Mouse (Mus musculus) liver, adult 2 months (tissue): ENCODE measurements around the gene Nfatc4. TPM values are rescaled to one million over a fixed set of nuclear protein-coding genes. Genes with fewer than 3 reads are reported as not detected.

Source experiments
- DNase-seq: peaks from one replicate; pipeline ENCODE4 v3.0.0-alpha.2; 2011; ENCODE audit warnings: low read depth, low spot score; ENCODE audit errors: extremely low read depth
- H3K27ac ChIP-seq: fragments of 200-500 bp; replicated peaks from 2 replicates; pipeline ENCODE4 v1.5.1; 2012; ENCODE audit warnings: low read depth, mild to moderate bottlenecking, control low read depth, inconsistent platforms, low read length; ENCODE audit not compliant: insufficient read depth
- H3K27me3 ChIP-seq: fragments of 200-500 bp; 2 replicates; pipeline ENCODE4 v1.6.1; 2012; ENCODE audit warnings: mild to moderate bottlenecking, moderate library complexity, low read length, inconsistent platforms; ENCODE audit not compliant: control insufficient read depth, insufficient read depth
- H3K36me3 ChIP-seq: fragments of 200-500 bp; 2 replicates; pipeline ENCODE4 v1.6.1; 2012; ENCODE audit warnings: low read length, inconsistent platforms; ENCODE audit not compliant: control insufficient read depth, insufficient read depth
- H3K4me1 ChIP-seq: fragments of 200-500 bp; 2 replicates; pipeline ENCODE4 v1.6.1; 2011; ENCODE audit warnings: low read length; ENCODE audit not compliant: control insufficient read depth, insufficient read depth
- H3K4me3 ChIP-seq: fragments of 200-500 bp; 2 replicates; pipeline ENCODE4 v1.5.1; 2011; ENCODE audit warnings: low read depth, mild to moderate bottlenecking, control low read depth, low read length, moderate library complexity; ENCODE audit not compliant: insufficient read depth
- H3K79me2 ChIP-seq: fragments of 200-500 bp; 2 replicates; pipeline ENCODE4 v1.6.1; 2012; ENCODE audit warnings: inconsistent platforms, mild to moderate bottlenecking, low read length, moderate library complexity; ENCODE audit not compliant: control insufficient read depth, insufficient read depth
- H3K9ac ChIP-seq: fragments of 200-500 bp; 2 replicates; pipeline ENCODE4 v1.6.1; 2012; ENCODE audit warnings: low read depth, mild to moderate bottlenecking, control low read depth, inconsistent platforms, low read length
- CTCF ChIP-seq: fragments of 200-500 bp; IDR thresholded peaks from 2 replicates; pipeline ENCODE4 v1.5.1; 2011; ENCODE audit warnings: low read depth, low read length, control low read depth
- POLR2A ChIP-seq: fragments of 200-500 bp; IDR thresholded peaks from 2 replicates; pipeline ENCODE4 v1.6.1; 2011; ENCODE audit warnings: low read length, control low read depth; ENCODE audit not compliant: insufficient read depth; ENCODE audit errors: extremely low read depth
- WGBS: fragments of 180-500 bp; shearing (Covaris S2); methylation state at CpG from one replicate; pipeline ENCODE4 v1.1.7; 2018; 5-methylcytosine and 5-hydroxymethylcytosine counted together
- polyA plus RNA-seq: library from polyadenylated mRNA; depleted of rRNA; stranded (reverse); fragments of >200 nt; gene quantifications from 2 replicates; pipeline ENCODE4 v1.2.3, GENCODE M21; 2012; rRNA removed
- total RNA-seq: library from RNA; depleted of rRNA; stranded (reverse); fragments of >200 nt; gene quantifications from 2 replicates; pipeline ENCODE4 v1.2.3, GENCODE M21; 2014; rRNA removed

Nfatc4 gene
- total RNA-seq, result 0.18 and 0.60 TPM in 2 replicates
- polyA plus RNA-seq, result 0.30 and 0.43 TPM in 2 replicates

GRCm38 (mm10) chr14:55822991-55823762, at the start of gene Nfatc4:
TSS of gene Nfatc4 (plus strand) at chr14:55823144.
- Histone ChIP-seq H3K27me3 (peaks cover 4% of the 10 kb centered on the region; the same call in 1 of the 2 replicates), H3K4me1 (no peaks in the 10 kb centered on the region), H3K4me3 (peak within 1 kb of the TSS; percentile 43), H3K27ac (no peak within 1 kb of the TSS), H3K36me3 (no peaks in the 10 kb centered on the region), H3K9ac (peak within 1 kb of the TSS; percentile 45; the same call in 1 of the 2 replicates), H3K79me2 (no peaks in the 10 kb centered on the region)
- TF ChIP-seq POLR2A (no peak), CTCF (no peak)
- DNase-seq, result no peak
- WGBS, result 3% methylated on average over 43 of the region's 46 CpGs

GRCm38 (mm10) chr14:55776711-55777110, 46.2 kb upstream of the Nfatc4 start:
- TF ChIP-seq CTCF (no peak), POLR2A (no peak)
- H3K4me3 ChIP-seq, result no peak overlapping the region
- DNase-seq, result no peak
- no peak overlapping the region for H3K9ac ChIP-seq
- WGBS, result 64% methylated on average over 7 of the region's 7 CpGs
- no peaks in the 10 kb centered on the region for H3K36me3 ChIP-seq
- H3K27ac ChIP-seq, result no peak overlapping the region
- H3K79me2 ChIP-seq, result no peaks in the 10 kb centered on the region
- H3K4me1 ChIP-seq, result peaks cover 3% of the 10 kb centered on the region; the same call in 1 of the 2 replicates
- H3K27me3 ChIP-seq, result no peaks in the 10 kb centered on the region; the same call in 1 of the 2 replicates

- Histone ChIP-seq H3K9ac (no peak overlapping the region), H3K36me3 (no peaks in the 10 kb centered on the region), H3K27ac (no peak overlapping the region), H3K4me3 (no peak overlapping the region), H3K4me1 (peaks cover 3% of the 10 kb centered on the region; the same call in 1 of the 2 replicates), H3K27me3 (no peaks in the 10 kb centered on the region; the same call in 1 of the 2 replicates), H3K79me2 (no peaks in the 10 kb centered on the region)
- WGBS, result 52% methylated on average over 3 of the region's 3 CpGs
- no peak for TF ChIP-seq POLR2A
- TF ChIP-seq CTCF, result no peak
- DNase-seq, result no peak
These were observed 45.8 kb upstream of the Nfatc4 start for GRCm38 (mm10) chr14:55777176-55777575.

GRCm38 (mm10) chr14:55777806-55778205, 45.1 kb upstream of the Nfatc4 start:
- peak; percentile 6 for DNase-seq
- Histone ChIP-seq H3K79me2 (no peaks in the 10 kb centered on the region), H3K27me3 (no peaks in the 10 kb centered on the region; the same call in 1 of the 2 replicates), H3K27ac (no peak overlapping the region), H3K4me1 (peaks cover 3% of the 10 kb centered on the region; the same call in 1 of the 2 replicates), H3K9ac (no peak overlapping the region), H3K4me3 (no peak overlapping the region), H3K36me3 (no peaks in the 10 kb centered on the region)
- TF ChIP-seq CTCF (no peak), POLR2A (no peak)
- 88% methylated on average over 11 of the region's 11 CpGs for WGBS

GRCm38 (mm10) chr14:55778686-55779085, 44.3 kb upstream of the Nfatc4 start:
- TF ChIP-seq POLR2A (no peak), CTCF (no peak)
- WGBS, result 90% methylated on average over 15 of the region's 15 CpGs
- H3K27me3 ChIP-seq, result no peaks in the 10 kb centered on the region; the same call in 1 of the 2 replicates
- no peaks in the 10 kb centered on the region for H3K79me2 ChIP-seq
- H3K36me3 ChIP-seq, result no peaks in the 10 kb centered on the region
- no peak overlapping the region for H3K9ac ChIP-seq
- H3K27ac ChIP-seq, result no peak overlapping the region
- no peak for DNase-seq
- H3K4me1 ChIP-seq, result peaks cover 3% of the 10 kb centered on the region; the same call in 1 of the 2 replicates
- no peak overlapping the region for H3K4me3 ChIP-seq

- 59% methylated on average over 16 of the region's 16 CpGs for WGBS
- no peak overlapping the region for H3K27ac ChIP-seq
- peaks cover 3% of the 10 kb centered on the region; the same call in 1 of the 2 replicates for H3K4me1 ChIP-seq
- no peak overlapping the region for H3K4me3 ChIP-seq
- TF ChIP-seq POLR2A (no peak), CTCF (no peak)
- DNase-seq, result no peak
- no peaks in the 10 kb centered on the region; the same call in 1 of the 2 replicates for H3K27me3 ChIP-seq
- H3K9ac ChIP-seq, result no peak overlapping the region
- no peaks in the 10 kb centered on the region for H3K79me2 ChIP-seq
- no peaks in the 10 kb centered on the region for H3K36me3 ChIP-seq
These were observed 43.3 kb upstream of the Nfatc4 start for GRCm38 (mm10) chr14:55779656-55780055.
